Mouse (Mus musculus) adrenal gland, adult 8-10 months (tissue): Measurements from ENCODE around the gene Asb2. TPM values are rescaled to one million over a fixed set of nuclear protein-coding genes. Genes with fewer than 3 reads are reported as not detected.

ENCODE experiments used
- DNase-seq: peaks from one replicate; pipeline ENCODE4 v3.0.0; 2022
- total RNA-seq, 4 experiments: library from RNA; stranded (reverse); gene quantifications; 2 replicates each; pipeline ENCODE4 v1.2.4; 2022

Gene Asb2
- total RNA-seq, 4 experiments from 2014 or later: 0.74 to 1.5 (median 0.83) TPM

- DNase-seq: no peak
Observed at GRCm38 (mm10) chr12:103360812-103361211, 5.0 kb upstream of the Asb2 start.

GRCm38 (mm10) chr12:103358951-103359801 lies 3.4 kb upstream of the Asb2 start:
- no peak for DNase-seq

GRCm38 (mm10) chr12:103358216-103358615 lies 2.4 kb upstream of the Asb2 start:
- DNase-seq: no peak

GRCm38 (mm10) chr12:103356415-103356748 lies 581 bp upstream of the Asb2 start:
- no peak for DNase-seq

GRCm38 (mm10) chr12:103353538-103353937 lies 2.3 kb downstream of the Asb2 start:
- peak; percentile 82 for DNase-seq

- DNase-seq: no peak
Observed at GRCm38 (mm10) chr12:103352735-103353134, 3.1 kb downstream of the Asb2 start.

- DNase-seq: peak; percentile 60
Observed at GRCm38 (mm10) chr12:103348506-103348905, 7.3 kb downstream of the Asb2 start.

GRCm38 (mm10) chr12:103347406-103347805 lies 8.4 kb downstream of the Asb2 start:
- DNase-seq: no peak

- no peak for DNase-seq
Observed at GRCm38 (mm10) chr12:103346945-103347344, 8.9 kb downstream of the Asb2 start.

GRCm38 (mm10) chr12:103344934-103345333 lies 10.9 kb downstream of the Asb2 start:
- DNase-seq: peak; percentile 50

GRCm38 (mm10) chr12:103343456-103343855 lies 12.3 kb downstream of the Asb2 start:
- no peak for DNase-seq

- DNase-seq: no peak
Observed at GRCm38 (mm10) chr12:103341212-103341611, 14.6 kb downstream of the Asb2 start.

GRCm38 (mm10) chr12:103338162-103338798 lies 17.5 kb downstream of the Asb2 start:
- no peak for DNase-seq

GRCm38 (mm10) chr12:103336766-103337165 lies 19.0 kb downstream of the Asb2 start:
- DNase-seq: no peak

- no peak for DNase-seq
Observed at GRCm38 (mm10) chr12:103333426-103333825, 22.4 kb downstream of the Asb2 start.

- DNase-seq: no peak
Observed at GRCm38 (mm10) chr12:103332879-103333278, 22.9 kb downstream of the Asb2 start.

GRCm38 (mm10) chr12:103331491-103331890 lies 24.3 kb downstream of the Asb2 start:
- no peak for DNase-seq

GRCm38 (mm10) chr12:103328448-103329191 lies 27.2 kb downstream of the Asb2 start:
- no peak for DNase-seq

- DNase-seq: no peak
Observed at GRCm38 (mm10) chr12:103327107-103327506, 28.7 kb downstream of the Asb2 start.

- no peak for DNase-seq
Observed at GRCm38 (mm10) chr12:103326569-103326968, 29.2 kb downstream of the Asb2 start.

- peak; percentile 82 for DNase-seq
Observed at GRCm38 (mm10) chr12:103325156-103325857, 30.5 kb downstream of the Asb2 start.

GRCm38 (mm10) chr12:103322801-103323200 lies 33.0 kb downstream of the Asb2 start:
- no peak for DNase-seq
